Mouse (Mus musculus): ENCODE measurements at regions not wholly inside any gene's neighbourhood (a gene's known extent, or its start where the extent isn't known, plus 50 kb on each side); places are given as distances from the start of the nearest gene placed in this dataset.

DNA sequence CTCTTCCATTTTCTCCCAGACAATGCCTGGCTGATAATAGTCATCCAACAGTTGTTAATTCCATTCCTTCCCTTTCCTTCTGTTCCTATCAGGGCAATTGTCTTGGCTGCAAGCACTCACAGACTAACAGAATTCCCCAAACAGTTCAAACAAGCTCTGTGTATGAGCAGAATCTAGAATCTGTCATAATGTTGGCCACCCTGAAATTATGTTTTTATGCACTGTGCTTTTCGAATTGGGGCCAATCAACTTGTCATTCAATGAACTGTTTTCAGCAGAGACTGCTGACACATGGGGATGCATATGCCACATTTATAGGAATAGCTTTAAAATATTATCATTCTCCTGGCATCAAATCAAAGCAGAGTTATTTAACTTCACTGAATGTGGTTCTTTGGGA lies 235.8 kb upstream of the Tmtc4 start:
- DNase-seq (ENCODE audit: extremely low spot score in 1 of 2, low spot score in 1 of 2): no peak

DNA sequence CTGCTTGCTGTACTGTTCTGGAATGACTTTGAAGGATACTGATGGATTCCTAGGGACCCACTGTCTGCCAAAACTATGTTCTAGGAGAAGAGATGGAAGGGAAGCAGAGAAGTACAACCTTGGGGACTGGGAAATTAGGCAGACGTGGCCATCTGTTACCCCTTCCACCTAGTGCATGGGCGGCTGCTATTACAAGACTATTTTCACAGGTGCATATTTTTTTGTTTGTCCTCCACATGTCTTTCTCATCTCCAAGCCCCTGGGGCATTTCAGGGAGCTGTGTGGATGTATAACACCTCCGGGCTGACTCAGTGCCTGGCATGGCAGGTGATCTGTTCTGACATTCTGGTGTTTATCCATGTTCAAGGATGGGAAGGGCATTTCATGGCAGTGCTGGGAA lies 226.4 kb upstream of the Tmtc4 start:
- DNase-seq (ENCODE audit: extremely low spot score in 1 of 2, low spot score in 1 of 2): no peak

DNA sequence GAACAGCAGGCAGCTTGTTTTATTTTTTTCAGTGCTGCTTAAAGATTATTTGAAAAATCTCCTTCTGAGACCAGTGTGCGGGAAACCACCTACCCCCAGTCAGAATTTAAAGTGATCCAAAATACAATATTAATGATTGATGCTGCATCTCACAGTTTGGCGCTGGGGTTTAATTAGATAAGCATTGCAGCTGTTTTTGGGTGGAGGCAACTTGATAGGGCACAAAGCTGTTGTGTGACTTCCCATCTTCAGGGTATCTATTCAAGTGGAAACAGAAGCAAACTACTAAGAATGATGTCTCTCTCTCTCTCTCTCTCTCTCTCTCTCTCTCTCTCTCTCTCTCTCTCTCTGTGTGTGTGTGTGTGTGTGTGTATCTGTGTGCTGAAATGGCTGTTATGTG lies 219.0 kb upstream of the Tmtc4 start:
- no peak for DNase-seq (ENCODE audit: extremely low spot score in 1 of 2, low spot score in 1 of 2)

DNA sequence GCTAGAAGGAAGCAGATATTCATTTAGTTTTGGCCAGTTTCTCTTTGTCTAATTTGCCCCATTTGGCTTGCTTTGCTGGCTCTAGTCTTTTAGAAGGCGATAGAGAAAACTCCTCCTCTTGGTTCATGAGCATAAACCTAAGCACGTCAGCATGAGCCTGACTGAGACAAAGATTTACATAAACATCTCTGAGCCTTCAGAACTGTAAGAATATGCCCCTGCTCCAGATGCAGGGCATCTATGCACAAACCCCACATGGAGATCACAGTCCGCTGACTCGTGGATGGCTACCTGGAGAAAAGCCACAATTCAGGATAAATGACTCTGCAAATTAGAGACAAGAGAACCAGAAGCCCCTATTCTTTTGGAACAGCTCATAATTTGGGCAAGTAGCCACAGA lies 218.5 kb upstream of the Tmtc4 start:
- no peak for DNase-seq (ENCODE audit: extremely low spot score in 1 of 2, low spot score in 1 of 2)

DNA sequence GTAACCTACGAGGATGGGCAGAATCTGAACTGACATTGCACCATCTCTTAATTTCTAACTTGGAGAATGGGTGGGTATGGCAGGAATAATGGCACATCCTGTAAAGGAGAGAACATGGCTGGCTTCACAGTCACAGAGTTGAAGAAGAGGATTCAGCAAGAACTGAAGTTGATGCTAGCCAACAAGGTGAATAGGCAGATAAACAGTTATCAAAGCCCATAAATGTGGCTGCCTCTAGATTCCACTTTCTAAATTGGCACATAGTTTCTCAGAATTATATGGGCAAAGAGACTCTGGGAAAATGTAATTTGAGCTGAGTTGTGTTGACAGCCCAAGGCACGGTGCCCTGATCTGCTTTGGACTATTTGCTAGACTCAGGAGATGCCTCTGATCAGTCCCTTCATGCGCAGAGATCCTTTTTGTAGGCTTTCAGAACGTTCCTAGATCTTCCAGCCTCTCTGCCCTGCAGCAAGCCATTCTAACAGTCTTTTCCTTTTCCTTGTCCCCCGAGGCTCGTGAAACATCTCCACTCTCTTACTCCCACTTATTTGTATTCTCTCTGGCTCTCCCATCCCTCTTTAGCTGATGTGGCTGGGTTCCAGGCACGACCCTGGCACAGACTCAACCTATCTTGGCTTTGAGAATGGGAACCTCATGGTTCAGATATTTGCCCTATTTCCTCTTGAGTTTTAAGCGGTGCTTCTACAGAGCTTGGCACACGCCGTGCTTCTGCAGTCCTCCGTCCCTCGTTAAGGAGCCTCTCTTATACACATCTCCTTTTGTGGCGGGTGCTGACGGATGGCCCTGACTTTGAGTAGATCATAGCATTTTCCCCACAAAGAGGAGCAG lies 217.8 kb upstream of the Tmtc4 start:
- peak; percentile 13 to 72 for DNase-seq (ENCODE audit: extremely low spot score in 1 of 2, low spot score in 1 of 2)

DNA sequence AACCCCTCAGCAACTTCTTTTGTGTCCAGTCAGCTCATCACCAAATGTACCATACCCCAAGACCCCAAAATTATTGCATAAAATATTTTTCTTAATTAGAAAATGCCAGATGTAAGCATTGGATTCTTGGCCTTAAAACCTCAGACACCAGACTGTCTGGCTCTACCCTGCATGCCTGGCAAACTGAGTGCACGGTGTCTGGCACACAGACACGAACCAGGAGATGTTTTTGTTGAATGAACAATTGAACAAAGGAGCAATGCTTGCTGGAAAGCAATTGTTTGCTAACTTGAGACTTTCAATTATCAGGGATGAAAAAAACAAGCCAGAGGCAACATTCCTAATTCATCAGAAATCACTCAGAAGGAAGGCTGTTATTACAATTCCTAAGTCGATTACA lies 215.3 kb upstream of the Tmtc4 start:
- no peak for DNase-seq (ENCODE audit: extremely low spot score in 1 of 2, low spot score in 1 of 2)

DNA sequence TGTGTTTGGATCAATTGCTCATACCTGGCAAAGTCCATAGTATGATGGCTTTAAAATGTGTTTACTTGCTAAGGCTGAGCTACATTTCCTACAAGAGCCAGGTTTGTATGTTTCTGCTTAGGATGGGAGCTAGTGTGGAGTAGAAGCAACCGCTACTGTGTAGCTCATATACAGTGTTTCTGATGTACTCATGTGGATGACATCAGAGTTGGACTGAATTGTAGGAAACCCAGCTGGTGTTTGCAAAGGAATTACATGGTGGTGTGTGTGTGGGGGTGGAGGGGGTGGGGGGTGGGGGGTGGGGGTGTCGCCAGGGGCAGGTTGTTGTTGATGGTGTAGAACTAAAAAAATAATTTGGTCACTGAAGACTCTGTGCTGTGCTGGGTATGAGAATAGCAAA lies 208.7 kb upstream of the Tmtc4 start:
- no peak for DNase-seq (ENCODE audit: extremely low spot score in 1 of 2, low spot score in 1 of 2)

DNA sequence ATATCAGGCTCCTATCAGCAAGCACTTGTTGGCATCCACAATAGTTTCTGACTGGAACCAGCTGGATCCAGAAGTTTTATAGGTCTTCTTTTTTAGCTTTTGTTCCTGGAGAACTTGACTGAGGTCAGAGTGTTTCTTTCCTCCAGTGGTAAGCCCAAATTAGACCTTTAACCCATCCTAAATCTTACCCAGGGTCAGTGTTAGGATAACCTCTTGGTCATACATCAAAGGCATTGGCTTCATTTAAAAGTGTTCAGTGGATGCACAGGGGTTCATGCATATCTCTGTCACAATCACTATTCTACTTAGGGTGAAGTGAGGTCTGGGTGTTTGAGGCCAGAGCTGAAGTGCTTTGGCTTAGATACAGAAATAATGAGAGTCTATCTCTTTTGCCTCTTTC lies 206.9 kb upstream of the Tmtc4 start:
- no peak for DNase-seq (ENCODE audit: extremely low spot score in 1 of 2, low spot score in 1 of 2)

DNA sequence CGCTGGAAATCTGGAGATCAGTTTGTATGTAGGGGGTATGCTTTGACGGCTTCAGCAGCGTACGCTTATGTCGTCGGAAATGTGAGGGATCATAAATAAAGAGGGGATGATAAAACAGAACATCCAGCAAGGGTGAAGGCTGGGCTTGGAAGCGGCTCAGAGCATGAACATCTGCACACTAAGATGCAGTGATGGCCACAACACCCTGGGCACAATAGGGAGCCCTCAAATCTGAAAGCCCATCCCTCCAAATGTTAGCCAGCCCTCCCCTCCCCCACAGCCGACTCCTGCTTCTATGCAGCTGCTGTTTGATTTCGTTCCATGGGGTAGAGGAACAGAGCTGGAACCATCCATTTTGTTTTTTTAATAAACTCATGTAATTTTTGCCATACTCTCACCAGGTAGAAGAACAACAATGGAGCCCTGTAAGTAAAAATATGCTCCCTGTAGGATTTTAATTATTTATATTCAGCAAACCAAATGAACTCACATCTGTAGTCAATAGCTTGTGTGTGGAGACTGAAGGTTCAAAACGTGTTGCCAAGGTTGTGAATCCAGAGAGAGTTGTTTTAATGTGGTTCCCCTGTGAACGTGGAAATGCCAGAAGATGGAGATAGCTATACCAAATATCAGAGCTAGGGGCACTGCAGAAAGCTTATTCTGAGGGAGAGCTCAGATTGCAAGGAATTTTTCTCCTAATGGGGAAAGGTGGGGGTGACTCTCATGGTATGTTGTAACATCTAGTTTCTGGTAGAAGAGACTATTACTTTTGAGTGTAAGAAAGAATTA lies 203.6 kb upstream of the Tmtc4 start:
- DNase-seq (ENCODE audit: extremely low spot score in 1 of 2, low spot score in 1 of 2): no peak

DNA sequence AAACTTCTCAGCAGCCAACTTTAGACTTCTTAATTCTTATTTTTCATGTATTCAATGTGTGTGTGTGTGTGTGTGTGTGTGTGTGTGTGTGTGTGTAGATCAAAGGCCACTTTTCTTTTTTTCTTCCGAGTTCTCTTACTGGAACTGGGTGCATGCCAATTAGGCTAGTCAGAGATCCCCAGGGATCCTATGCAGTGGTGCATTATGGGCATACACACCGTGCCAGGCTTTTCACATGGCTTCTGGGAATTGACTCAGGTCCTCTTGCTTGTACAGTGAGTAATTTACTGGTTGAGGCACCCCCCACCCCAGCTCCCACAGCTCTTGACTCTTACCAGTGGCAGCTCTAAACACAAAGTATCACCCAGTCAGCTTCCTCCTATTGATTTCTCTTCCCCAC lies 189.3 kb upstream of the Tmtc4 start:
- no peak for DNase-seq (ENCODE audit: extremely low spot score in 1 of 2, low spot score in 1 of 2)

DNA sequence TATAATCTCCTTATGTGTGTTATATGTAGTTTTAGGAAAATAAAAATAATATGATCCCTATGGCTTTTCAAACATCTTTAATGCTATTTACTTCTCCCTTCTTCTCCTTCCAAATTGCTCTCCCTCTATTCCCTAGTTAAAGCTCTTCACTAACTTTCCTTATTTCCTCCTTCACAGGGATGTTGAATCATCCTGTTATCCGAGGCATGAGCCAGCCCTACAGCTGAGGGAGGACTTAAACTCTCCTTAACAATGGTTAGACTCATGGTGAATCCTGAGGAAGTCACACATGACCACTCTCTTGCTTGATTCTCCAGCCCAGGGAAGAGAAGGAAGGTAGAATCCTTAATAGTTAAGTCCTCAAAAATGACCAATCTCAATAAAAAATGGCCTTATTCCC lies 188.0 kb upstream of the Tmtc4 start:
- DNase-seq (ENCODE audit: extremely low spot score in 1 of 2, low spot score in 1 of 2): no peak

DNA sequence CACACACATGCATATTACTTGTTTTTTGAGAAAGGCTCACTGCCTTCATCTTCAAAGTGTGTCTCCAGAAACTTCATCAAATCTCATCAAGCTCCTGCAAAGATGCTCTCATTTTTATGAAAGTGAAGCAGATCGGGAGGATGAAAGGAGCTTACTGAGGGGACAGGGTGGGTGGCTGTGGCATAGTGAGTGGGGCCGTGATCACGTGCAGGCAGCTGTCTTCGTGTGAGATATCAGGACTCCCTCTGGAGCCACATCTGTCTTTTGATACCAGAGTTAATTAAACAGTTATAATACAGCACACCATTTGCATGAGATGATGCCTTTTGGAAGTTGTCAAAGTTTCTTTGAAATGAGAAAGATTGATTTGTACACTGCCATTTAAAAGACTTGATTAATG lies 180.0 kb upstream of the Tmtc4 start:
- no peak for DNase-seq (ENCODE audit: extremely low spot score in 1 of 2, low spot score in 1 of 2)

DNA sequence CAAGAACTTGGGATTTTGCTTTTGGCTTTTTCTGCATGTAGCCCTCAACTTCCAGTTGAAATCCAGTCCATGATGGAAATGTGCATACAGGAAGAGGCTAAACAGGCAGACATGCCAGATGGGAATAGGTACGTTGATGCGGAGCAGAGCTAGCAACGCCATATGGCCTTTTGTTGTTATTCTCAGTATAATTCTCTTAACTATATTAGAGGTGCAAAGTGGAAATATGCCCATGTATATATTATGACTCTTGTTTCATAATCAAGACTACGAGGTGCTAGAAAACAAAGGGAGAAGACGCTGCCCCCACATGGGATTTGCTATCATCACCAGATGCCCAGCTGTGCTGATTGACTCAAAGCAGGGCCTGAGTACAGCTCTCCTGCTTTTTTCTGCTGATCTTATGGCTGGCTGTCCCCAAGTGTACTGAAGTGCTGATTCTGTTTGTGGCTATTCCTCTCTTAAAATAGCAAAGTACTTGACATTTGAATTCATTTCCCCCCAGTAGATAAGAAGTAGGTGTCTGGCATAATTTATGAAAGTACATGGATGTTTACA lies 159.7 kb upstream of the Tmtc4 start:
- DNase-seq (ENCODE audit: extremely low spot score in 1 of 2, low spot score in 1 of 2): peak; percentile 20 to 51

DNA sequence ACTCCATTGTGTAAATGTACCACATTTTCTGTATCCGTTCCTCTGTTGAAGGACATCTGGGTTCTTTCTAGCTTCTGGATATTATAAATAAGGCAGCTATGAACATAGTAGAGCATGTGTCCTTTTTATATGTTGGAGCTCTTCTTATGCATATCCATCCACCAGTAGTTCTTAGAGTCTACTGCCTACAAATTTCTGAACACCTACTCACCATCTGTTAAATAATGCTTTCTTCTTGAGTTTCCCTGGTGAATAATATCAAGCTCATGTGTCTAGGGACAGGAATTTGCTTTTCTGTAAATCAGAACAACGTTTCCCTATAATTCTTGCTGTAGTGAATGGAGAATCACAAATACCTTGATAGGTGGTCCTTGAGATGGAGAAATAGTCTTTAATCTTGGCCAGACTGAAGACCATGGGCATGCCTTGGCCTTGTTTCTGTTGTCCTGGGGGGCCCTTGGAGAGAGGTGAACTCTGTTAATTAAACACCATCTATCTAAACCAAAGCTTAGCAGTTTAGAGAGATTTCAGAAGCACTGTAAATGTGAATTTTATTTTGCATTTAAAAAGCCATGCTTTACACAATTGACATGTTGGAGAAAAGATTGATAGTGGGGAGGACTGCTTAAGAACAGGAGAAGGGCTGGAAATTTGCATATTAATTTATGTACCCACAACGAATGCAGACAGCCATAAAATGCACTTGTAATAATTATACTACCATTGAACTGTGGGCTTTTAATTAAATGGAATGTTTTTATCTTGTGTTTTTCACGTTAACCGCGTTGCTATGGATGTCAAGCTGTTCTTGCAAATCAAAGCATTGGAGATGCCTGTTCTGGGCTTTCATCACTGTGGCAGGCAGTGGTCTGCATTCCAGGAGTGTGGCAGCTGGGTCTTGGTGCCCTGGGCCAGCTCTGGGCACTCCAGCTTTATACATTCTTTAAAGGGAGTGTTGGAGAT lies 155.2 kb upstream of the Tmtc4 start:
- DNase-seq (ENCODE audit: extremely low spot score in 1 of 2, low spot score in 1 of 2): peak in 1 of 2 experiments; percentile 5

DNA sequence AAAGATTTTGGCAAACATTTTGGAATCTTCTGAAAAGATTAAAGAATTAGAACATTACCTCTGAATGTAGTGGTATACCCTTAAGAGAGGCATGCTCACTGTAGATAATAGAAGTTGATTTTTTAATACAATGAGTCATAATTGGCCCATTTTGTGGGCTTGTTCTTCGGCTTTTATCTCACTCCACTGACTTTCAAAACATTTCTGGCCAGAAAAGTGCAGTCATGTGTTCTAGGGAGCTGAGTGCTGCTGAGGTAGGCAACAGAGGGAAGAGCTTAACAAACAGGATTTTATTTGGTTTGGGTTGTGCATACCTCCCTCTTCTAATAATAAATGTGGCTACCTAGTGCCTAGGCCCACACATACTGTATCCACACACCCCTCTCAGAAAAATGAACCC lies 150.1 kb upstream of the Tmtc4 start:
- DNase-seq (ENCODE audit: extremely low spot score in 1 of 2, low spot score in 1 of 2): no peak

DNA sequence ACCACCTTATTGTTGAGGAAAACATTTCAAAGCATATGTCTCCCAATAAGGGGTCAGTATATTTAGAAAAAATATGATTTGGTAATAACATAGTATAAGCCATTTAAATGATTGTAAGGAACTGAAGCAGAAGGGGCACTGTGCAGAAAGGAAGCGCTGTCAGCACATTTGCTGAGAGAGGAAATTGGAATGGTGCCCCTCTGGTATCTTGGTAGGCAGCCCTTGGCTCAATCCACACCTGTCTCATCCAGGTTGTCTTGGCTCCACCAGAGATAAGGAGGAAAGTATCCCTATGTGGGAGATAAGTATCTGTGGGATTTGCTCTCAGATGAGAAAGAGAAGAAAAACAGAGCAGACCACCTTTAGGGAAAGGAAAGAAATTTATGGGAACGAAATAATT lies 136.5 kb upstream of the Tmtc4 start:
- DNase-seq (ENCODE audit: extremely low spot score in 1 of 2, low spot score in 1 of 2): no peak

DNA sequence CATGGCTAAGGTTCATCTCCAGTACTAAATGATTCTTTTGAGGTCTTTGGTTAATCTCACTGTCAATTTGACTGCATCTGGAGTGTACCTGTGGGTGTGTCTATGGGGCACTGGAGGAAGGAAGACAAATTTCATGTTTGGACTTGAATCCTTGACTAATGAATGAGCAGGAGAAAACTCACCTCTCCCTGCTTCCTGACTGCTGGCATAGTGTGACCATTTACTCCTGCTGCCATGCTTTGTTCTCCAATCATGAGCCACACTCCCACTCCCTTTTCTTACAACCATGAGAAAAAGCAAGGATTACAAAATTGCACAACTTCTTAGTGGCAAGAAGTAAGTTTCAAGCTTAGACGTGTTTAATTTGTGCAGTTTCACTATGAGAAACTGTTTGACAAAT lies 132.5 kb upstream of the Tmtc4 start:
- DNase-seq (ENCODE audit: extremely low spot score in 1 of 2, low spot score in 1 of 2): no peak

DNA sequence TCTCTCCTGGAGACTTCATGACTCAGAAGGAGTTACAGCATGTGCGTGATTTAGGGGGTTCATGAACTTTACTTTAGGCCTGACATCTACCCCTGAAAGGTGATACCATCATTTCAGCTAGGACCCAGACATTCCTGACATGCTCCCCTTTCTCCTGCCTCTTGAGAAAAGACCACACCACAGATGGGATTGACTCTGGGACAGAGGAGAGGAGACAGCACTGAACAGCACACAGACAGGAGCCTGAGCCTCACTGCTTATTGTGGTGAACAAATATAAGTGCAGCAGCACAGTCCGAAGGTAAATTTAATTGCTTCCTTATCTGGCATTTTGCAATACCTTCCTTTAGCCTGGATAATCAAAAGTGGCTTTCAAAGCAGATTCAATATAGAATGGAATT lies 126.7 kb upstream of the Tmtc4 start:
- DNase-seq (ENCODE audit: extremely low spot score in 1 of 2, low spot score in 1 of 2): no peak

DNA sequence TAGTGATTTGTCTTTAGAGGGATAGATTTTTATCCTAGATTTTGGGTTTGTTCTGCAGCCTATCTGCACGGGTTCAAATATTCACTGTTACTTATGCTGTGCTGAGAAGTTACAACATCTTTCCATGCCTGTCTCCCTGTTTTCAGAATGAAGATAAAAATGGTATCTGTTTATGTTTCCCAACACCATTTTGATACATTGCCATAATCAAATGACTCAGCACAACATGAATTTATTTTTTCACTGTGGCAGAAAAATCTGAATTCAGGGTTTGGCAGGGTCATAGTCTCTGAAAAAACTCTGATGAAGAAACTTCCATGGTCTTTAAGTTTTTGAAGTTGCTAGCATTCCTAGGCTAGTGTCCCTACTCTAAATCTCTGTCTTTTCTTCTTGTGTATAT lies 116.5 kb upstream of the Tmtc4 start:
- DNase-seq (ENCODE audit: extremely low spot score in 1 of 2, low spot score in 1 of 2): no peak

DNA sequence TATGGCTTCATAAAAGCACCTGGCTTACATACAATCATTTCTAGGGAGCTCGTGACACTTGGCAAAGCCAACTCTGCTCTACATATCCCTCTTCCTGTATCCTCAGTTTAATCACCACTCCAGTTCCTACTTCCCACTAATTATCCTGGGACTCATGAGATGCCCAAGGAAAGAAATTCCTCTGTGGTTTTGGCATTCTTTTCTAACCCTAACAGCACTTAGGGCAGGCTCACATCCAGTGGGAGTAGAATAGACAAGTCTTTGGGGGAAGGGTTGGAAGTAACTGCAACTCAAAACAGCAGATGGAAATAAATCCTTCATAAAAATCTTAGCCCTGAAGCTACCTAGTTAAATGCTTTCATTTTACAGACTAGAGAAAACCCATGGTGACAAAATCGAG lies 112.3 kb upstream of the Tmtc4 start:
- no peak for DNase-seq (ENCODE audit: extremely low spot score in 1 of 2, low spot score in 1 of 2)

DNA sequence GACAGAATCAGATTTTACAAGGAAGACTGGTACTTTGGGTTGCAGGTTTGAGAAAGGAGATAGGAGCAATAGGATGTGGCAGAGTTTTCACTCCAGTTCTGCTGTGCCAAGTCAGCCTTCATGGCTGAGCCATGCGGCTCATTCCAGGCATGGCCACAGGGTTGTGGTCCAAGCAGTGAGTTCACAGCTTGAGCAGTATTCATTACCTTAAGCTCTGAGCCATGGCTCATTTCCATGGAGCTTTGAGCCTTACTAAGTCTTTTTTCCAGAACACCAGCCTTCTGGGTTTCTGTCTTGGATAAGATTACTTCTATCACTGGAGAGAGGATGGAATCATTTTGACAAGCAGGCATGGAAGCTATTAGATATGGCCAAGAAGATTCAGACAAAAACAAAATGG lies 98.2 kb upstream of the Tmtc4 start:
- no peak for DNase-seq (ENCODE audit: extremely low spot score in 1 of 2, low spot score in 1 of 2)

Data from frontal cortex, adult 2 months (tissue).